Mouse (Mus musculus) spleen, postnatal 4 days (tissue): ENCODE measurements around the gene Gm9117.
"Not testable (repeated sequence)": the region's sequence is repeated elsewhere in the genome, so short reads cannot be mapped to it uniquely, and the experiment has no call there.

ENCODE experiments used
- DNase-seq, 2 experiments: peaks; one replicate each; pipeline ENCODE4 v3.0.0; 2022; ENCODE audit warnings: low spot score in 2 of 2

The Gm9117 gene

GRCm38 (mm10) chr3:93943443-93943842, at the start of gene Gm9117:
Gene Gm9117, minus strand, starts transcription at chr3:93943543.
- DNase-seq: not testable (repeated sequence)

GRCm38 (mm10) chr3:93968938-93969337, 25.6 kb upstream of the Gm9117 start:
- not testable (repeated sequence) for DNase-seq

- not testable (repeated sequence) for DNase-seq
Measured at GRCm38 (mm10) chr3:93961214-93961613, 17.9 kb upstream of the Gm9117 start, which contains the start of gene Tdpoz5. Gene Tdpoz5, minus strand, starts transcription at chr3:93961314.

- DNase-seq: not testable (repeated sequence)
Measured at GRCm38 (mm10) chr3:93938386-93938785, 5.0 kb downstream of the Gm9117 start.
